Mouse (Mus musculus): ENCODE measurements around the gene Sh3rf1. TPM values are rescaled to one million over a fixed set of nuclear protein-coding genes. Genes with fewer than 3 reads are reported as not detected.
A peak's percentile ranks its signal among the peaks of the same experiment; 100 is the strongest.
"Not testable (repeated sequence)": the region's sequence is repeated elsewhere in the genome, so short reads cannot be mapped to it uniquely, and the experiment has no call there.

The Sh3rf1 gene
- polyA plus RNA-seq, 1 experiment from 2014 or later = 18.1 TPM

- WGBS = 42% methylated on average over 3 of the region's 3 CpGs
- Histone ChIP-seq H3K4me3 (replicated peaks; ENCODE audit: low read depth, low read length) (no peak overlapping the region), H3K9ac (ENCODE audit: low read depth, low read length) (no peak overlapping the region), H3K9me3 (replicated peaks; ENCODE audit: low read length) (no peaks in the 10 kb centered on the region), H3K4me1 (replicated peaks; ENCODE audit: insufficient read depth, low read length) (no peaks in the 10 kb centered on the region), H3K27me3 (ENCODE audit: insufficient read depth, low read length) (no peaks in the 10 kb centered on the region), H3K4me2 (ENCODE audit: low read length) (no peak overlapping the region), H3K36me3 (ENCODE audit: insufficient read depth, low read length) (no peaks in the 10 kb centered on the region), H3K27ac (peak overlapping the region; percentile 38; the same call in 1 of the 2 replicates)
- peak; percentile 34; the same call in 1 of the 2 replicates for TF ChIP-seq CTCF (IDR thresholded peaks at IDR 0.05; ENCODE audit: low read depth)
- DNase-seq (ENCODE audit: low spot score) (peak; percentile 35), ATAC-seq (replicated peaks; ENCODE audit: low FRiP score, low read depth) (no peak)
Measured at GRCm38 (mm10) chr8:61404178-61404560, 180.5 kb downstream of the Sh3rf1 start.

GRCm38 (mm10) chr8:61409081-61409480 is 185.4 kb downstream of the Sh3rf1 start:
- no peak for TF ChIP-seq CTCF (IDR thresholded peaks at IDR 0.05; ENCODE audit: low read depth)
- Histone ChIP-seq H3K9ac (ENCODE audit: low read depth, low read length) (no peak overlapping the region), H3K4me2 (ENCODE audit: low read length) (no peak overlapping the region), H3K4me1 (replicated peaks; ENCODE audit: insufficient read depth, low read length) (no peaks in the 10 kb centered on the region), H3K27ac (no peak overlapping the region), H3K4me3 (replicated peaks; ENCODE audit: low read depth, low read length) (no peak overlapping the region), H3K36me3 (ENCODE audit: insufficient read depth, low read length) (no peaks in the 10 kb centered on the region), H3K9me3 (replicated peaks; ENCODE audit: low read length) (no peaks in the 10 kb centered on the region), H3K27me3 (ENCODE audit: insufficient read depth, low read length) (no peaks in the 10 kb centered on the region)
- 66% methylated on average over 4 of the region's 4 CpGs for WGBS
- DNase-seq (ENCODE audit: low spot score) (peak; percentile 52), ATAC-seq (replicated peaks; ENCODE audit: low FRiP score, low read depth) (no peak)

GRCm38 (mm10) chr8:61409712-61410111 is 186.0 kb downstream of the Sh3rf1 start:
- 77% methylated on average over 5 of the region's 5 CpGs for WGBS
- not testable (repeated sequence) for H3K9me3 ChIP-seq (replicated peaks; ENCODE audit: low read length); H3K27me3 ChIP-seq (ENCODE audit: insufficient read depth, low read length); ATAC-seq (replicated peaks; ENCODE audit: low FRiP score, low read depth); H3K36me3 ChIP-seq (ENCODE audit: insufficient read depth, low read length); H3K27ac ChIP-seq; H3K4me3 ChIP-seq (replicated peaks; ENCODE audit: low read depth, low read length); H3K9ac ChIP-seq (ENCODE audit: low read depth, low read length); H3K4me2 ChIP-seq (ENCODE audit: low read length); H3K4me1 ChIP-seq (replicated peaks; ENCODE audit: insufficient read depth, low read length)
- DNase-seq (ENCODE audit: low spot score) = peak; percentile 49

- H3K27ac ChIP-seq = no peak overlapping the region
- no peaks in the 10 kb centered on the region for H3K4me1 ChIP-seq (replicated peaks; ENCODE audit: insufficient read depth, low read length)
- no peak overlapping the region for H3K4me2 ChIP-seq (ENCODE audit: low read length)
- H3K4me3 ChIP-seq (replicated peaks; ENCODE audit: low read depth, low read length) = no peak overlapping the region
- TF ChIP-seq CTCF (IDR thresholded peaks at IDR 0.05; ENCODE audit: low read depth) = no peak
- H3K27me3 ChIP-seq (ENCODE audit: insufficient read depth, low read length) = no peaks in the 10 kb centered on the region
- H3K9me3 ChIP-seq (replicated peaks; ENCODE audit: low read length) = no peaks in the 10 kb centered on the region
- H3K36me3 ChIP-seq (ENCODE audit: insufficient read depth, low read length) = no peaks in the 10 kb centered on the region
- WGBS = 80% methylated on average over 3 of the region's 3 CpGs
- DNase-seq (ENCODE audit: low spot score) = no peak
- no peak overlapping the region for H3K9ac ChIP-seq (ENCODE audit: low read depth, low read length)
- ATAC-seq (replicated peaks; ENCODE audit: low FRiP score, low read depth) = no peak
Measured at GRCm38 (mm10) chr8:61419521-61419920, 195.8 kb downstream of the Sh3rf1 start.

- DNase-seq (ENCODE audit: low spot score) (peak; percentile 64), ATAC-seq (replicated peaks; ENCODE audit: low FRiP score, low read depth) (no peak)
- WGBS = 15% methylated on average over 6 of the region's 6 CpGs
- Histone ChIP-seq H3K9me3 (replicated peaks; ENCODE audit: low read length) (no peaks in the 10 kb centered on the region), H3K27me3 (ENCODE audit: insufficient read depth, low read length) (no peaks in the 10 kb centered on the region), H3K27ac (no peak overlapping the region), H3K9ac (ENCODE audit: low read depth, low read length) (no peak overlapping the region), H3K4me2 (ENCODE audit: low read length) (no peak overlapping the region), H3K4me3 (replicated peaks; ENCODE audit: low read depth, low read length) (no peak overlapping the region), H3K36me3 (ENCODE audit: insufficient read depth, low read length) (no peaks in the 10 kb centered on the region), H3K4me1 (replicated peaks; ENCODE audit: insufficient read depth, low read length) (no peaks in the 10 kb centered on the region)
- no peak for TF ChIP-seq CTCF (IDR thresholded peaks at IDR 0.05; ENCODE audit: low read depth)
Measured at GRCm38 (mm10) chr8:61420166-61420565, 196.5 kb downstream of the Sh3rf1 start.

GRCm38 (mm10) chr8:61421606-61422005 is 197.9 kb downstream of the Sh3rf1 start:
- Histone ChIP-seq H3K9ac (ENCODE audit: low read depth, low read length) (no peak overlapping the region), H3K4me3 (replicated peaks; ENCODE audit: low read depth, low read length) (no peak overlapping the region), H3K36me3 (ENCODE audit: insufficient read depth, low read length) (no peaks in the 10 kb centered on the region), H3K27ac (no peak overlapping the region), H3K9me3 (replicated peaks; ENCODE audit: low read length) (no peaks in the 10 kb centered on the region), H3K4me2 (ENCODE audit: low read length) (no peak overlapping the region), H3K27me3 (ENCODE audit: insufficient read depth, low read length) (no peaks in the 10 kb centered on the region), H3K4me1 (replicated peaks; ENCODE audit: insufficient read depth, low read length) (no peaks in the 10 kb centered on the region)
- DNase-seq (ENCODE audit: low spot score) (no peak), ATAC-seq (replicated peaks; ENCODE audit: low FRiP score, low read depth) (no peak)
- WGBS = 68% methylated on average over 11 of the region's 11 CpGs
- TF ChIP-seq CTCF (IDR thresholded peaks at IDR 0.05; ENCODE audit: low read depth) = no peak

GRCm38 (mm10) chr8:61425125-61425524 is 201.5 kb downstream of the Sh3rf1 start:
- Histone ChIP-seq H3K9me3 (replicated peaks; ENCODE audit: low read length) (no peaks in the 10 kb centered on the region), H3K4me2 (ENCODE audit: low read length) (no peak overlapping the region), H3K27me3 (ENCODE audit: insufficient read depth, low read length) (no peaks in the 10 kb centered on the region), H3K4me1 (replicated peaks; ENCODE audit: insufficient read depth, low read length) (no peaks in the 10 kb centered on the region), H3K4me3 (replicated peaks; ENCODE audit: low read depth, low read length) (no peak overlapping the region), H3K9ac (ENCODE audit: low read depth, low read length) (no peak overlapping the region), H3K36me3 (ENCODE audit: insufficient read depth, low read length) (no peaks in the 10 kb centered on the region), H3K27ac (no peak overlapping the region)
- no peak for TF ChIP-seq CTCF (IDR thresholded peaks at IDR 0.05; ENCODE audit: low read depth)
- no peak for ATAC-seq (replicated peaks; ENCODE audit: low FRiP score, low read depth)
- DNase-seq (ENCODE audit: low spot score) = no peak
